Mouse (Mus musculus): Measurements from ENCODE around the gene Asl.

Asl gene

GRCm38 (mm10) chr5:130007344-130007743 lies 21.7 kb downstream of the Asl start:
- peak; percentile 41 for DNase-seq (ENCODE audit: low read depth, low spot score)

- peak; percentile 61 for DNase-seq (ENCODE audit: low read depth, low spot score)
Measured at GRCm38 (mm10) chr5:130003229-130003628, 25.8 kb downstream of the Asl start.

DNA sequence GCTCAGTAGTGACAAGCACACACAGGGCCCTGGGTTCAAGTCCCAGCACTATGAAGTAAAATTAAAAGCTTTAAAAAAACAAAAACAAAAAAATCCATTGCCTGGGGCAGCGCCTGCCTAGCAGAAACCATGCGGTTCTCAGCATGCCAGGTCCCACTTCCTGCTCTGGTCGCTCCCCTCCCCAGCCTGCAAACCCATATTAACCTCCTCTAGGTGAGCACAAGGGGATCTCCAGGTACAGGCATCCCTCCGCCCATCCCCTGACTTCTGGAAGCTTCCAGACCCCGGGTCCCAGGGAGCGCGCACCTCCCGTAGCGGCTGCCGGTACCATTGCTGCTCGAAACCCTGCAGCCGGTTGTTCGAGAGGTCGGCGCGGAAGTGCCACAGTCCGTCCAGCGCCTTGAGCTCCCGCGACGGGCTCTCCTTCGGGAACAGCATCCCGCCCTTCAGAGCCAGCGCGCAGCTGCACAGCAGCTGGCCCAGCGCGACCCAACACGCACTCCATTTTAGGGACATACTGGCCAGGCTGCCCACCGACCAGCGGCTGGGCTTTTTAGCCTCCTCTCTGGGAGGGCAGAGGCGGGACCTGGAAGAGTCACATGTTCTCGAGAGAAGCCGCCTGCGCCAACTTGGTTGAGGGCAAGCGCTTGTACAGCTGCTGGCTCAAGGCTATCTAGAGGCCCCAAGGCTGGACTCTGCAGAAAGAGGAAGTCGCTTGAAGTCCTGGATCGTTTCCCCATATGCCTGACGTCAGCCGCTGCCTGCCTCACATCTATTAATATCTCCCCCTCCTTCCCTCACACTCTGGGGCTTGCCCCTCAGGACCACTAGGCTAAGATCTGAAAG lies 26.5 kb downstream of the Asl start, which contains the start of gene Gusb:
TSS of gene Gusb (minus strand) at position 749 of the 846 bp plus-strand sequence.
- peak; percentile 98 for DNase-seq (ENCODE audit: low read depth, low spot score)

GRCm38 (mm10) chr5:130001356-130001987 lies 27.6 kb downstream of the Asl start:
- peak; percentile 56 for DNase-seq (ENCODE audit: low read depth, low spot score)

- DNase-seq (ENCODE audit: low read depth, low spot score) = no peak
Measured at GRCm38 (mm10) chr5:130000735-130001134, 28.3 kb downstream of the Asl start.

- peak; percentile 86 for DNase-seq (ENCODE audit: low read depth, low spot score)
Measured at GRCm38 (mm10) chr5:129999097-129999496, 29.9 kb downstream of the Asl start.

DNA sequence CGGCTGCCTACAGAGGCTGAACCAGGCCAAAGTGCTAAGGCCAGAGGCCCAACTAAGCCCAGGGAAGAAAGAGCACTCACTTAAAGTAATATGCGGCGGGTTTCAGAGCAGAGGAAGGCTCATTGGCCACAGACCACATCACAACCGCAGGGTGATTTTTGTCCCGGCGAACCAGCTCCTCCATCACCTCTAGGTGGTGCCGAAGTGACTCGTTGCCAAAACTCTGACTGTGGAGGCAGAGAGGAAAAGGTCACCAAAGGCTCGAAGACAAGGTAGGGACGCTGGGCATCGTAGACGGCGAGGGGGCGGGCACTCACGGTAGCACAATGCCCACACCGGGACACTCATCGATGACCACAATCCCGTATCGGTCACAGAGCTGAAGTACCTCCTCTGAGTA lies 31.3 kb downstream of the Asl start:
- DNase-seq (ENCODE audit: low read depth, low spot score) = peak; percentile 40

DNA sequence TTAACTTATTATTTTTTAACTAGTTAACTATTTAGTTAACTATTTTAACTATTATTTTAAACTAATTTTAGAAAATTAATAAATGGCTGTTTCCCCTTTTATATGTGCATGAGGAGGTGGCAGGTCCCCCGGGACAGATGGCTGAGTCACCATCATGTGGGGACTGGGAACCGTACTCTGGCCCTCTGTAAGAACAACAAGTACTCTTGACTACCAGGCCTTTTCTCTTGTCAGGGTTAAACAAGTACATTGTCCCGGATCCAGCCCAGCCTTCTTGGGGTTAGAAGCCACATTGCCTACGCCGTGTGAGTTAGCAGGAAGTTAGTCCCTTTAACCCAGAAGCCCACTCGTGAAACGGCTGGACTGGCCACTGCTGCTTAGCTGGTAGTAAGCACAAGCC lies 34.1 kb downstream of the Asl start:
- DNase-seq (ENCODE audit: low read depth, low spot score) = no peak

GRCm38 (mm10) chr5:129993374-129993773 lies 35.7 kb downstream of the Asl start:
- no peak for DNase-seq (ENCODE audit: low read depth, low spot score)

- no peak for DNase-seq (ENCODE audit: low read depth, low spot score)
Measured at GRCm38 (mm10) chr5:129991898-129992297, 37.1 kb downstream of the Asl start.

DNA sequence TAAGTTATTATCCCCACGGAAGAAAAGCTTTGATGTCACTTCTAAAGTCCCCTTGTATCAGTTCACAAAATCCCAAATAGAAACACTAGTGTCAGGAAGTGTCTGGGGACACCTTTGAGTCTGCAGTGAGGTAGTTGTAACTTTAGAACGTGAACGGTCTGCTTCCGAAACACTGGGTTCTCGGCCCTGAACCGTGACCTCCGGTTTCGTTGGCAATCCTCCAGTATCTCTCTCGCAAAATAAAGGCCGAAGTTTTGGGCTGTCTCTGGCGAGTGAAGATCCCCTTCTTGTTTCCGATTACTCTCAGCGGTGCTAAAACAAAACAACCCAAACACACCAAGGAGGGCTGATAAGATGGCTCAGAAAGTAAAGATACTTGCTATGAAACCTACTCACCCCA lies 39.7 kb downstream of the Asl start:
- no peak for DNase-seq (ENCODE audit: low read depth, low spot score)

- no peak for DNase-seq (ENCODE audit: low read depth, low spot score)
Measured at GRCm38 (mm10) chr5:129980216-129980615, 48.8 kb downstream of the Asl start.

DNA sequence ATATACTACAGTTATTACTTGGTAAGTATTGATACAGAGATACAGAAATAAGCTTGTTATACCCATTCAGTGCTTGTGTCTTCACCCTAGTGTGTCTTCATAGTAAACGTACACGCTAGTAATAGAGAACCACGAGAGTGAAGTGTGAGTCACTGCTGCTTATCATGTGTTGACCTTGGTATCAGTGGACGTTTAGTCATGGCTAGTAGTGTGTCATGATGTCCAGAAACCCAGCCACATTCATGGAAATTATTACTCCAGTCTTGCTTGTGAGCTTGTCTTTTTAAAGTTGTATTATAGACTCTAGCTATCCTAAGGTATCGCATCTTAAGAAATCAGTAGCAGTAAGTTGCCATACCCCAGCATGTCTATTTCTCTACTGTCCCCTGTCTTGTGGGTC lies 50.4 kb downstream of the Asl start:
- peak; percentile 68 for DNase-seq (ENCODE audit: low read depth, low spot score)

DNA sequence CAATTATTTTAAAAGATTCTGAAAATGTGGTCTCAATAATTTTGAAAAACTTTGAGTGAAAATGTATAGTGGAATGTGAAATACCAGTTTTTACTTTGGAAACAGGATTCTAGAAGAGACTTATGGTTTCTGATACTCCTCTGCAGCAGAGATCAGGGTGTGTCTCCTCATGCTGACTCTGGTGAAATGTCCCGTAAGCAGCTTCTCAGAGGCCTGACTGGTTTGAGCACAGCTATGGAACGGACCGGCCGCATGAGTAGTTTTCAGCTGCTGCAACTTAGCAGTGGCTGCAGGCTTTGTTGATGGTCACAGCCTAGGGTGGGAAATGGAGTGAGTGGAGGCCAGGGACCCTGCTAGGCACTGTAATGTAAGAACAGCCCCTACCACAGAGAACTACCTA lies 51.3 kb downstream of the Asl start:
- no peak for DNase-seq (ENCODE audit: low read depth, low spot score)

GRCm38 (mm10) chr5:129974866-129975311 lies 54.2 kb downstream of the Asl start:
- peak; percentile 15 for DNase-seq (ENCODE audit: low read depth, low spot score)

GRCm38 (mm10) chr5:129974354-129974753 lies 54.7 kb downstream of the Asl start:
- DNase-seq (ENCODE audit: low read depth, low spot score) = no peak

GRCm38 (mm10) chr5:129971491-129971890 lies 57.6 kb downstream of the Asl start:
- DNase-seq (ENCODE audit: low read depth, low spot score) = peak; percentile 60

DNA sequence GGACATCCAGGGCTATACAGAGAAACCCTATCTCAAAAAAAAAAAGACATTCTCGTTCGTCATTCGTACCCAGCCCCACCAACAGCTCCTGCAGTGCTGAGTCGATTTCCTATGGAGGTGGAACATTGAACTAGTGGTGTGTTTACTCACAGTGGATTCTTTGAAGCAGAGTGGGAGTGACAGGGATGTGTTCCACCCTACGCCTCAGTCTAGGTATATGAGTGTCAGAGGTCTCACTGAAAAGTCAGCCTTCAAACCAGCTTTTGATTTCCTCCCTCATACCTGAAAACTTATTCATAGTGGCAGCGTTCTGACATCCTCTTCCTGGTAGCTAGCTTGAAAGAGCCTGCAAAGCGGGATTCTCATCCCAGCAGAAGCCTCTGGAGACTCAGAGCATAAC lies 60.6 kb downstream of the Asl start:
- no peak for DNase-seq (ENCODE audit: low read depth, low spot score)

GRCm38 (mm10) chr5:129966448-129966847 lies 62.6 kb downstream of the Asl start:
- no peak for DNase-seq (ENCODE audit: low read depth, low spot score)

DNA sequence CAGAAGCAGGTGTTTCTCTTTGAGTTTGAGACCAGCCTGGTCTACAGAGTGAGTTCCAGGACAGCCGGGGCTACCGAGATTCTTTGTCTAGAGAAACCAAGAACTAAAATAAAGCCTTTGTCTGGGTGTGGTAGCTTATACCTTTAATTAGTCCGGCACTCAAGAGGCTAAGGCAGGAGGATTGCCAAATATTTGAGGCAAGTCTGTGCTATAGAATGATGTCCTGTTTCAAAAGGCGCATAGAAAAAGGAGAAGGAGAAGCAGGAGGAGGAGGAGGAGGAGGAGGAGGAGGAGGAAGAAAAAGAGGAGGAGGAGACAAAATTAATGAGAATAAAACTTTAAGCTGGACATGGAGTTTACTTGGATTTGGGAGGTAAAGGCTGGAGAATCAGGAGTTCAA lies 65.8 kb downstream of the Asl start:
- no peak for DNase-seq (ENCODE audit: low read depth, low spot score)

All from 3T3-L1 (cell line).